Mouse (Mus musculus) C2C12 (cell line): Measurements from ENCODE around the gene Hmbs. TPM values are rescaled to one million over a fixed set of nuclear protein-coding genes. Genes with fewer than 3 reads are reported as not detected.
"Not testable (repeated sequence)": the region's sequence is repeated elsewhere in the genome, so short reads cannot be mapped to it uniquely, and the experiment has no call there.

Experiments
- H3K27me3 ChIP-seq: one replicate; pipeline ENCODE4 v1.6.1; 2011; ENCODE audit not compliant: control insufficient read depth, insufficient read depth, insufficient read length
- H3K36me3 ChIP-seq: one replicate; pipeline ENCODE4 v1.6.1; 2011; ENCODE audit not compliant: control insufficient read depth, insufficient read depth
- H3K4me3 ChIP-seq: one replicate; pipeline ENCODE4 v1.5.1; 2011; ENCODE audit warnings: mild to moderate bottlenecking, control low read depth; ENCODE audit not compliant: poor library complexity, insufficient read depth, severe bottlenecking
- H3K79me2 ChIP-seq: one replicate; pipeline ENCODE4 v1.6.1; 2011; ENCODE audit not compliant: control insufficient read depth, insufficient read depth
- H3K79me3 ChIP-seq: one replicate; pipeline ENCODE4 v1.6.1; 2011; ENCODE audit warnings: low read depth, control low read depth
- H3ac ChIP-seq: one replicate; pipeline ENCODE3; 2011; ENCODE audit warnings: low read depth; ENCODE audit not compliant: control insufficient read depth, insufficient read length
- CEBPB ChIP-seq: IDR thresholded peaks from one replicate; pipeline ENCODE4 v1.6.1; 2011; ENCODE audit warnings: low read depth, mild to moderate bottlenecking, control low read depth, moderate library complexity
- CTCF ChIP-seq: IDR thresholded peaks from one replicate; pipeline ENCODE4 v1.5.1; 2011; ENCODE audit not compliant: control insufficient read depth, insufficient read depth, insufficient read length
- FOSL1 ChIP-seq: IDR thresholded peaks from one replicate; pipeline ENCODE4 v1.8.0; 2011; ENCODE audit warnings: mild to moderate bottlenecking, low read length; ENCODE audit not compliant: poor library complexity, insufficient read depth, severe bottlenecking
- MAX ChIP-seq: IDR thresholded peaks from one replicate; pipeline ENCODE4 v1.6.1; 2011; ENCODE audit warnings: mild to moderate bottlenecking, control low read depth
- MYOD1 ChIP-seq: IDR thresholded peaks from one replicate; pipeline ENCODE4 v1.6.1; 2011; ENCODE audit warnings: low read depth; ENCODE audit not compliant: control insufficient read depth, insufficient read length
- MYOG ChIP-seq: IDR thresholded peaks from one replicate; pipeline ENCODE4 v1.6.1; 2011; ENCODE audit not compliant: control insufficient read depth, insufficient read length; ENCODE audit errors: extremely low read depth
- USF1 ChIP-seq: IDR thresholded peaks from one replicate; pipeline ENCODE4 v1.6.1; 2011; ENCODE audit warnings: low read depth, mild to moderate bottlenecking, control low read depth, moderate library complexity
- polyA plus RNA-seq: library from polyadenylated mRNA; unstranded; fragments of >200 nt; fragmentation: generic; extraction: Trizol; gene quantifications from one replicate; pipeline ENCODE4 v1.2.1, GENCODE M21; 2012; ENCODE audit warnings: missing spikeins

Gene Hmbs
- polyA plus RNA-seq, 1 experiment, result 59.6 TPM

- TF ChIP-seq USF1, result no peak
- TF ChIP-seq MYOD1, result no peak
- no peak for TF ChIP-seq CTCF
- no peak for TF ChIP-seq MAX
- TF ChIP-seq FOSL1, result no peak
- Histone ChIP-seq H3K79me2 (peaks cover 13% of the 10 kb centered on the region), H3K27me3 (no peaks in the 10 kb centered on the region), H3K79me3 (no peaks in the 10 kb centered on the region), H3K36me3 (peaks cover under 1% of the 10 kb centered on the region), H3ac (no peak overlapping the region), H3K4me3 (no peak overlapping the region)
These were observed 20.5 kb upstream of the Hmbs start for GRCm38 (mm10) chr9:44364480-44364879.

DNA sequence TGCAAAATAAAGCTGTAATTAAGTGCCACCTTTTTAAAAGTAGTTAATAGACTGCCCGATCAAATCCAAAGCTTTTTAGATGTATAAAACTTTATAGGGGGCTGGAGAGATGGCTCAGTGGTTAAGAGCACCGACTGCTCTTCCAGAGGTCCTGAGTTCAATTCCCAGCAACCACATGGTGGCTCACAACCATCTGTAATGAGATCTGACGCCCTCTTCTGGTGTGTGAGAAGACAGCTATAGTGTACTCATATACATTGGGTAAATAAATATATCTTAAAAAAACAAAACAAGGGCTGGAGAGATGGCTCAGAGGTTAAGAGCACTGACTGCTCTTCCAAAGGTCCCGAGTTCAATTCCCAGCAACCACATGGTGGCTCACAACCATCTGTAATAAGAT lies 17.9 kb upstream of the Hmbs start:
- not testable (repeated sequence) for H3K27me3 ChIP-seq, H3K4me3 ChIP-seq, H3ac ChIP-seq, H3K79me3 ChIP-seq
- H3K36me3 ChIP-seq, result peaks cover 12% of the 10 kb centered on the region
- peaks cover 13% of the 10 kb centered on the region for H3K79me2 ChIP-seq

- TF ChIP-seq MYOD1 (no peak), MAX (peak; percentile 65), USF1 (peak; percentile 99)
- peak within 1 kb of the TSS; percentile 75 for H3K4me3 ChIP-seq
- H3ac ChIP-seq, result peak within 1 kb of the TSS; percentile 90
- peaks cover 13% of the 10 kb centered on the region for H3K79me2 ChIP-seq
- H3K79me3 ChIP-seq, result no peaks in the 10 kb centered on the region
- no peaks in the 10 kb centered on the region for H3K27me3 ChIP-seq
- peaks cover 12% of the 10 kb centered on the region for H3K36me3 ChIP-seq
These were observed 17.3 kb upstream of the Hmbs start, which contains the start of gene Vps11 for GRCm38 (mm10) chr9:44361190-44361917. Gene Vps11 (minus strand): TSS chr9:44361670.

DNA sequence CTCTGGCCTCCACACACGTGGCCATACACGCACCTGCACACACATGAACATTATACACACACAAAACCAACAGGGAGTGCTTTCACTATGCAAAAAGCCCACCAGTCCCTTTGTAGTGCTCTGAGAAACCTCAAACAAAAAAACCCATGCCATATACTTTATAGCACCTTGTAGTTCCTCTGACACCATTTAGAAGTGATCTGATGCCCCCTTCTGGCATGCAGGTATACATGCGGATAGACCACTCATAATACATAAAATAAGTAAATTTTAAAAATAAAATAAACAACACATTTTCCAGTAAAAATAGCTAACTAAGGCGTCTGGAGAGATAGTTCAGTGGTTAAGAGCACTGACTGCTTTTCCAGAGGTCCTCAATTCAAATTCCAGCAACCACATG lies 13.2 kb upstream of the Hmbs start:
- Histone ChIP-seq H3K27me3 (no peaks in the 10 kb centered on the region), H3K79me3 (no peaks in the 10 kb centered on the region), H3K79me2 (peaks cover 13% of the 10 kb centered on the region), H3ac (no peak overlapping the region), H3K4me3 (no peak overlapping the region), H3K36me3 (peaks cover 45% of the 10 kb centered on the region)
- TF ChIP-seq USF1, result no peak
- no peak for TF ChIP-seq MYOG
- no peak for TF ChIP-seq MYOD1
- TF ChIP-seq MAX, result no peak
- TF ChIP-seq FOSL1, result no peak
- no peak for TF ChIP-seq CTCF

DNA sequence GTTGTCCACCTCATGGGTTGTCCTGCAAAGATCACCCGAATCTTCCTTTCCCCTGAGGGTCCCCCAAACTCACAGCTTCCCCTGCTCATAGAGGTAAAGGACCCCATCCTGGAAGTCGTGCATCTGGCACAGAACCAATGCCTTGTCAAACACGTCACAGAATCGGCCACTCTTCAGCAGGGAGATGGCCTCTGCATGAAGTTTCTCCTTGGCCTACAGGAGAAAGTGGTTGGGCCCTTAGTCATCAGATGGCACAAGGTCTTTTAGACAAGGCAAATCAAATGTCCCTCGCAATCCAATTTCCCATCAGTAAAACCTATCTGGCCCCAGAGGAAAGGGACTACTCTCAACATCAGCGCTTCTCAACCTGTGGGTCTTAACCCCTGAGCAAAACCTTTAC lies 9.1 kb upstream of the Hmbs start:
- peaks cover 58% of the 10 kb centered on the region for H3K36me3 ChIP-seq

GRCm38 (mm10) chr9:44352337-44352736 lies 8.3 kb upstream of the Hmbs start:
- Histone ChIP-seq H3K4me3 (no peak overlapping the region), H3K36me3 (peaks cover 62% of the 10 kb centered on the region), H3K79me3 (no peaks in the 10 kb centered on the region), H3K27me3 (no peaks in the 10 kb centered on the region), H3ac (no peak overlapping the region), H3K79me2 (no peaks in the 10 kb centered on the region)
- TF ChIP-seq FOSL1 (no peak), CEBPB (no peak), USF1 (no peak), MAX (no peak), CTCF (no peak), MYOG (no peak), MYOD1 (no peak)

More for the DNA sequence above, 9.1 kb upstream of the Hmbs start:
- H3K79me3 ChIP-seq, result no peaks in the 10 kb centered on the region
- no peaks in the 10 kb centered on the region for H3K79me2 ChIP-seq
- H3ac ChIP-seq, result no peak overlapping the region
- no peaks in the 10 kb centered on the region for H3K27me3 ChIP-seq
- no peak for TF ChIP-seq CTCF
- no peak overlapping the region for H3K4me3 ChIP-seq
